Comparison of ENCODE assay signal across 10 mouse cellular contexts in the genomic region with DNA sequence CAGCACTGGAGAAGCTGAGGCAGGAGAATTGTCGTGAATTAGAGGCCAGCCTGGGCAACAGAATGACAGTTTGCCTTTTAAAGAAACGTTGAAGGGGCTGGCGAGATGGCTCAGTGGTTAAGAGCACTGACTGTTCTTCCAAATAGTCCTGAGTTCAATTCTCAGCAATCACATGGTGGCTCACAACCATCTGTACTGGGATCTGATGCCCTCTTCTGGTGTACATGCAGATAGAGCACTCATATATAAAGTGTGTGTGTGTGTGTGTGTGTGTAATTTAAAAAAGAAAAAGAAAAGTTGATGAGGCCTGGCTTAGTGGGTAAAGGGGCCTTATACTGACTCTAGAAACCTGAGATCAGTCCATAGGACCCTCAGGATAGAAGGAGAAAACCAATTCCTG. TPM values are rescaled to one million over a fixed set of nuclear protein-coding genes. Genes with fewer than 3 reads are reported as not detected.
DNase-seq lines count a peak whose midpoint lies in the region; ATAC-seq and TF ChIP-seq lines count a peak whose summit lies in the region.
"Had no signal": no experiment of that assay in that cellular context is flagged by ENCODE, and none has a peak within 500 bp of the region (broad histone marks: within the 10 kb centered on the region; RNA-seq: fewer than 3 reads in every experiment).

No protein-coding gene starts in this region.

- peak; percentile 43 for TF ChIP-seq RAD21 in MEL (IDR thresholded peaks at IDR 0.05; ENCODE audit: low read depth, low read length)

- H3K27me3 ChIP-seq in forebrain, embryonic 16.5 days (replicated peaks; ENCODE audit: control insufficient read depth, insufficient read depth, low read length), result no peaks in the 10 kb centered on the region
- H3K27me3 ChIP-seq in forebrain, embryonic 11.5 days (ENCODE audit: control insufficient read depth, insufficient read depth, low read length), result no peaks in the 10 kb centered on the region
- no peaks in the 10 kb centered on the region for H3K27me3 ChIP-seq in MEL (ENCODE audit: control insufficient read depth in 1 of 2, insufficient read depth in 2 of 2, low read length in 2 of 2)
- H3K27me3 ChIP-seq in limb, embryonic 12.5 days, result no peaks in the 10 kb centered on the region
- H3K27me3 ChIP-seq: liver, embryonic 15.5 days had no signal

- H3K79me2 ChIP-seq in MEL (ENCODE audit: control insufficient read depth, insufficient read depth, low read length, poor library complexity), result no peaks in the 10 kb centered on the region

- no peaks in the 10 kb centered on the region for H3K9me3 ChIP-seq in forebrain, embryonic 16.5 days (ENCODE audit: control insufficient read depth, low read length)
- H3K9me3 ChIP-seq in forebrain, embryonic 11.5 days (ENCODE audit: control insufficient read depth, low read length), result no peaks in the 10 kb centered on the region
- H3K9me3 ChIP-seq in MEL (replicated peaks; ENCODE audit: insufficient read depth, low read length), result no peaks in the 10 kb centered on the region
- no peaks in the 10 kb centered on the region for H3K9me3 ChIP-seq in limb, embryonic 12.5 days
- H3K9me3 ChIP-seq: liver, embryonic 15.5 days had no signal

- H3K27ac ChIP-seq in forebrain, embryonic 16.5 days (ENCODE audit: low read length), result peak overlapping the region; percentile 44
- H3K27ac ChIP-seq in forebrain, embryonic 11.5 days (ENCODE audit: low read depth, low read length), result no peak overlapping the region
- H3K27ac ChIP-seq in left cerebral cortex, adult 2 months, result peak overlapping the region; percentile 16
- H3K27ac ChIP-seq in MEL (ENCODE audit: control insufficient read depth, low read depth, low read length), result no peak overlapping the region
- H3K27ac ChIP-seq in limb, embryonic 12.5 days, result peak overlapping the region; percentile 75; the same call in 1 of the 2 replicates
- H3K27ac ChIP-seq: liver, embryonic 15.5 days had no signal

- no peak for DNase-seq in forebrain, embryonic 11.5 days (ENCODE audit: low spot score)
- DNase-seq in left cerebral cortex, adult 2 months (ENCODE audit: extremely low spot score in 1 of 2, low spot score in 2 of 2), result no peak
- DNase-seq in left cerebral cortex, adult 8-10 months (ENCODE audit: low spot score in 2 of 2), result no peak
- DNase-seq in MEL (ENCODE audit: low read depth, low spot score), result peak; percentile 28
- DNase-seq in retina, postnatal 1 day, result no peak
- DNase-seq in right cerebral cortex, postnatal 14 days, result no peak

- peak; percentile 5 for TF ChIP-seq CTCF in left cerebral cortex, adult 2 months (IDR thresholded peaks at IDR 0.05)
- peak in 2 of 3 experiments; percentile 17 to 40; a peak in 3 of 6 replicates for TF ChIP-seq CTCF in MEL (IDR thresholded peaks at IDR 0.05 in 2 of 3, conservative IDR thresholded peaks at IDR 0.05 in 1 of 3; ENCODE audit: control insufficient read depth in 1 of 3, insufficient read depth in 1 of 3, low read depth in 2 of 3, low read length in 3 of 3, poor library complexity in 1 of 3, severe bottlenecking in 1 of 3)

- intact Hi-C loops in left cerebral cortex, adult 2 months (cut with DNase I), result no loop called here

- no peak for ATAC-seq in forebrain, embryonic 16.5 days
- ATAC-seq in forebrain, embryonic 11.5 days (replicated peaks; ENCODE audit: low FRiP score), result no peak
- no peak for ATAC-seq in limb, embryonic 12.5 days (ENCODE audit: insufficient number of reproducible peaks, insufficient read depth, low FRiP score, low TSS enrichment, low read depth)

- no peak overlapping the region for H3K9ac ChIP-seq in forebrain, embryonic 16.5 days (replicated peaks; ENCODE audit: low read depth, low read length)
- no peak overlapping the region for H3K9ac ChIP-seq in forebrain, embryonic 11.5 days (ENCODE audit: low read length)
- H3K9ac ChIP-seq in MEL (ENCODE audit: control insufficient read depth, low read depth, low read length, poor library complexity, severe bottlenecking), result no peak overlapping the region
- no peak overlapping the region for H3K9ac ChIP-seq in limb, embryonic 12.5 days (replicated peaks)
- H3K9ac ChIP-seq: liver, embryonic 15.5 days had no signal

- H3K4me3 ChIP-seq in forebrain, embryonic 16.5 days (replicated peaks; ENCODE audit: low read length), result no peak overlapping the region
- H3K4me3 ChIP-seq in forebrain, embryonic 11.5 days (ENCODE audit: low read depth, low read length), result no peak overlapping the region
- no peak overlapping the region for H3K4me3 ChIP-seq in left cerebral cortex, adult 2 months
- H3K4me3 ChIP-seq in MEL (ENCODE audit: control insufficient read depth in 1 of 2, insufficient read depth in 1 of 2, low read depth in 2 of 2, low read length in 2 of 2), result no peak overlapping the region
- no peak overlapping the region for H3K4me3 ChIP-seq in limb, embryonic 12.5 days (replicated peaks)
- H3K4me3 ChIP-seq: liver, embryonic 15.5 days; myocyte had no signal

- no peak for TF ChIP-seq EP300 in MEL (IDR thresholded peaks at IDR 0.05; ENCODE audit: low read depth in 1 of 2, low read length in 2 of 2)

- WGBS in forebrain, embryonic 16.5 days, result 68% methylated on average over 3 of the region's 3 CpGs
- 78% methylated on average over 3 of the region's 3 CpGs for WGBS in forebrain, embryonic 11.5 days
- 79% methylated on average over 3 of the region's 3 CpGs for WGBS in limb, embryonic 12.5 days

- H3K4me1 ChIP-seq in forebrain, embryonic 16.5 days (replicated peaks; ENCODE audit: control insufficient read depth, insufficient read depth, low read length), result no peaks in the 10 kb centered on the region
- no peaks in the 10 kb centered on the region for H3K4me1 ChIP-seq in forebrain, embryonic 11.5 days (replicated peaks; ENCODE audit: control insufficient read depth, insufficient read depth, low read length)
- H3K4me1 ChIP-seq in MEL (ENCODE audit: control insufficient read depth in 1 of 2, insufficient read depth in 2 of 2, low read length in 2 of 2), result 0 out of 4 replicates have a peak, but pooled peaks cover 0 to 3% of the 10 kb centered on the region in 2 experiments
- H3K4me1 ChIP-seq in limb, embryonic 12.5 days (replicated peaks), result peaks cover 11% of the 10 kb centered on the region

- no peak for TF ChIP-seq POLR2A in MEL (IDR thresholded peaks at IDR 0.05; ENCODE audit: control insufficient read depth in 1 of 2, insufficient read depth in 1 of 2, low read depth in 1 of 2, low read length in 2 of 2, poor library complexity in 1 of 2)

- no peaks in the 10 kb centered on the region for H3K36me3 ChIP-seq in forebrain, embryonic 16.5 days (ENCODE audit: control insufficient read depth, insufficient read depth)
- no peaks in the 10 kb centered on the region for H3K36me3 ChIP-seq in forebrain, embryonic 11.5 days (ENCODE audit: control insufficient read depth, insufficient read depth, low read length)
- 0 out of 4 replicates have a peak, but pooled peaks cover 0 to 2% of the 10 kb centered on the region in 2 experiments for H3K36me3 ChIP-seq in MEL (ENCODE audit: control insufficient read depth in 1 of 2, insufficient read depth in 2 of 2, low read length in 2 of 2)
- no peaks in the 10 kb centered on the region for H3K36me3 ChIP-seq in limb, embryonic 12.5 days
- H3K36me3 ChIP-seq: liver, embryonic 15.5 days had no signal

- H3K4me2 ChIP-seq in forebrain, embryonic 16.5 days (ENCODE audit: low read length), result no peak overlapping the region
- H3K4me2 ChIP-seq in forebrain, embryonic 11.5 days (ENCODE audit: low read depth, low read length, severe bottlenecking), result no peak overlapping the region
- H3K4me2 ChIP-seq in limb, embryonic 12.5 days, result no peak overlapping the region

TF ChIP-seq in MEL, 35 proteins besides CTCF, POLR2A, EP300 and RAD21:
- TF ChIP-seq SMC3 (IDR thresholded peaks at IDR 0.05; ENCODE audit: low read depth, low read length), result peak; percentile 57
- TF ChIP-seq BHLHE40 (IDR thresholded peaks at IDR 0.05; ENCODE audit: borderline replicate concordance, low read depth, low read length), result no peak
- TF ChIP-seq ZC3H11A (IDR thresholded peaks at IDR 0.05; ENCODE audit: low read depth, low read length), result peak; percentile 46; the same call in 1 of the 2 replicates

RNA-seq across cellular contexts. Expression of a gene that starts 20.2 kb away (rescaled TPM):
- 13.5 and 14.8 TPM in 2 replicates for polyA plus RNA-seq in forebrain, embryonic 16.5 days (2015; fragmentation: Nextera tagmentation; extraction: Ambion mirVana)
- 50.4 and 53.0 TPM in 2 replicates for polyA plus RNA-seq in forebrain, embryonic 11.5 days (2014; fragmentation: Nextera tagmentation; extraction: Ambion mirVana)
- total RNA-seq in left cerebral cortex, adult 2 months (2021), result 1 to 10 TPM; 2.9 to 6.9 TPM
- total RNA-seq in left cerebral cortex, adult 8-10 months (2022), result 1 to 10 TPM; 4.0 to 7.5 (median 4.9) TPM
- 24.6 and 28.5 TPM in 2 replicates for total RNA-seq in MEL (2012; rRNA removed)
- polyA plus RNA-seq in MEL (2012; ENCODE audit: insufficient read depth in 1 of 2, insufficient read length in 2 of 2, low read depth in 1 of 2, low replicate concordance in 2 of 2, missing spikeins in 1 of 2), result 10 to 100 TPM; 52.0 to 83.8 TPM
- polyA plus RNA-seq in limb, embryonic 12.5 days (2016; fragmentation: Nextera tagmentation; extraction: Ambion mirVana), result 42.1 and 45.3 TPM in 2 replicates

Comparison
In these comparisons a context has a peak if more than half of its experiments do, and no peak if none do; other contexts are left out.
1. H3K27ac ChIP-seq: peak in forebrain, embryonic 16.5 days (single experiment), left cerebral cortex, adult 2 months (single experiment) and limb, embryonic 12.5 days (single experiment); none in forebrain, embryonic 11.5 days (single experiment) and MEL (single experiment).